Mouse (Mus musculus) embryonic fibroblast, embryonic 13.5 days (primary cell): ENCODE results near the gene Wdr83.

Experiments
- CTCF ChIP-seq: IDR thresholded peaks from 2 replicates; pipeline ENCODE4 v1.5.1; 2011; ENCODE audit warnings: mild to moderate bottlenecking, control low read depth, low read length, moderate library complexity, borderline replicate concordance; ENCODE audit not compliant: insufficient read depth
- POLR2A ChIP-seq: IDR thresholded peaks from 2 replicates; pipeline ENCODE4 v1.6.1; 2011; ENCODE audit warnings: low read depth, mild to moderate bottlenecking, control low read depth, low read length, moderate library complexity

- no peak for TF ChIP-seq CTCF
- TF ChIP-seq POLR2A: no peak
These were observed 45.9 kb downstream of the Wdr83 start for GRCm38 (mm10) chr8:85035165-85035727.
